Comparison of ENCODE assay signal across 12 mouse cellular contexts in the genomic region with DNA sequence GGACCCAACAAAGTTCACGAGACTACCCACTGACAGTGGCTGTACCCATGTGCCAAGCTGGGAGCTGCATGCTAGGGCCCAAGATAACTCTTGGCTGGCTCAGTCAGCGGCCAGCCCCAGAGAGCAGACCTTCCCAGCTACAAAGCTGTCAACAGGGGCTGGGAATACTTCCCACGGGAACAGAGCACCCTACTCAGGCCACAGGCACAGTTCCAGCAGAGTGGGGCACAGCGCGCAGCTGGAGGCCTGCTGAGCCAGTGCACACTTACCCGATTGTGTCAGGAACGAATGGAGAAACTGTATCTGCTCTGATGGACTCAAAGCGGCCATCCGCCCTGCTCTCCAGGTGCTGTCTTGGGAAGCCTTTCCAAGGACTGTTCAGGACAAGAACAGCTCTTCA.
DNase-seq lines count a peak whose midpoint lies in the region; ATAC-seq lines count a peak whose summit lies in the region.
"Had no signal": no experiment of that assay in that cellular context is flagged by ENCODE, and none has a peak within 500 bp of the region (broad histone marks: within the 10 kb centered on the region; RNA-seq: fewer than 3 reads in every experiment).

No protein-coding gene starts in this region.

- H3K27ac ChIP-seq in midbrain, embryonic 16.5 days (ENCODE audit: low read length) = no peak overlapping the region
- H3K27ac ChIP-seq in midbrain, embryonic 11.5 days (ENCODE audit: low read depth, low read length) = no peak overlapping the region
- H3K27ac ChIP-seq in heart, embryonic 15.5 days = peak overlapping the region; percentile 62
- H3K27ac ChIP-seq in forebrain, embryonic 12.5 days = no peak overlapping the region
- H3K27ac ChIP-seq: embryonic facial prominence, embryonic 12.5 days; liver, embryonic 12.5 days had no signal

- H3K9ac ChIP-seq in midbrain, embryonic 16.5 days (ENCODE audit: low read depth, low read length) = no peak overlapping the region
- H3K9ac ChIP-seq in midbrain, embryonic 11.5 days (ENCODE audit: low read length) = no peak overlapping the region
- no peak overlapping the region for H3K9ac ChIP-seq in heart, embryonic 15.5 days
- no peak overlapping the region for H3K9ac ChIP-seq in forebrain, embryonic 12.5 days
- H3K9ac ChIP-seq: embryonic facial prominence, embryonic 12.5 days; liver, embryonic 12.5 days had no signal

- WGBS in midbrain, embryonic 16.5 days = 86% methylated on average over 9 of the region's 9 CpGs
- 84% methylated on average over 9 of the region's 9 CpGs for WGBS in midbrain, embryonic 11.5 days
- WGBS in heart, embryonic 15.5 days = 58% methylated on average over 9 of the region's 9 CpGs
- WGBS in forebrain, embryonic 12.5 days = 89% methylated on average over 9 of the region's 9 CpGs

- no peak overlapping the region for H3K4me3 ChIP-seq in midbrain, embryonic 16.5 days (ENCODE audit: low read depth, low read length)
- H3K4me3 ChIP-seq in midbrain, embryonic 11.5 days (ENCODE audit: low read depth, low read length) = no peak overlapping the region
- no peak overlapping the region for H3K4me3 ChIP-seq in heart, embryonic 15.5 days
- no peak overlapping the region for H3K4me3 ChIP-seq in forebrain, embryonic 12.5 days (replicated peaks)
- H3K4me3 ChIP-seq: embryonic facial prominence, embryonic 12.5 days; liver, embryonic 12.5 days had no signal

- ATAC-seq in midbrain, embryonic 16.5 days = peak; percentile 61; the same call in 1 of the 2 replicates
- ATAC-seq in midbrain, embryonic 11.5 days (ENCODE audit: low FRiP score) = no peak
- peak; percentile 72 for ATAC-seq in heart, embryonic 15.5 days (replicated peaks; ENCODE audit: insufficient number of reproducible peaks, insufficient read depth, low FRiP score, low read depth)
- no peak for ATAC-seq in forebrain, embryonic 12.5 days (ENCODE audit: low FRiP score)
- ATAC-seq: liver, embryonic 12.5 days had no signal

- no peaks in the 10 kb centered on the region for H3K9me3 ChIP-seq in midbrain, embryonic 16.5 days (replicated peaks; ENCODE audit: control insufficient read depth, low read length, poor library complexity, severe bottlenecking)
- H3K9me3 ChIP-seq in midbrain, embryonic 11.5 days (ENCODE audit: control insufficient read depth, low read length) = no peaks in the 10 kb centered on the region; the same call in 1 of the 2 replicates
- H3K9me3 ChIP-seq in heart, embryonic 15.5 days (replicated peaks) = no peaks in the 10 kb centered on the region
- no peaks in the 10 kb centered on the region for H3K9me3 ChIP-seq in forebrain, embryonic 12.5 days
- H3K9me3 ChIP-seq: embryonic facial prominence, embryonic 12.5 days; liver, embryonic 12.5 days had no signal

- H3K27me3 ChIP-seq in midbrain, embryonic 16.5 days (ENCODE audit: control insufficient read depth, insufficient read depth, low read depth, low read length) = no peaks in the 10 kb centered on the region
- no peaks in the 10 kb centered on the region for H3K27me3 ChIP-seq in midbrain, embryonic 11.5 days (ENCODE audit: control insufficient read depth, insufficient read depth, low read length)
- no peaks in the 10 kb centered on the region for H3K27me3 ChIP-seq in heart, embryonic 15.5 days
- H3K27me3 ChIP-seq in forebrain, embryonic 12.5 days = no peaks in the 10 kb centered on the region
- H3K27me3 ChIP-seq: embryonic facial prominence, embryonic 12.5 days; liver, embryonic 12.5 days had no signal

- no peak overlapping the region for H3K4me2 ChIP-seq in midbrain, embryonic 16.5 days (ENCODE audit: low read length)
- H3K4me2 ChIP-seq in midbrain, embryonic 11.5 days = no peak overlapping the region
- no peak overlapping the region for H3K4me2 ChIP-seq in heart, embryonic 15.5 days
- H3K4me2 ChIP-seq in forebrain, embryonic 12.5 days = no peak overlapping the region
- H3K4me2 ChIP-seq: embryonic facial prominence, embryonic 12.5 days; liver, embryonic 12.5 days had no signal

- no peaks in the 10 kb centered on the region for H3K36me3 ChIP-seq in midbrain, embryonic 16.5 days (ENCODE audit: control insufficient read depth, insufficient read depth, low read length)
- H3K36me3 ChIP-seq in midbrain, embryonic 11.5 days (ENCODE audit: control insufficient read depth, insufficient read depth, low read length) = no peaks in the 10 kb centered on the region
- no peaks in the 10 kb centered on the region for H3K36me3 ChIP-seq in heart, embryonic 15.5 days
- H3K36me3 ChIP-seq in forebrain, embryonic 12.5 days (replicated peaks) = no peaks in the 10 kb centered on the region
- H3K36me3 ChIP-seq: embryonic facial prominence, embryonic 12.5 days; liver, embryonic 12.5 days had no signal

- H3K4me1 ChIP-seq in midbrain, embryonic 16.5 days (ENCODE audit: control insufficient read depth, insufficient read depth, low read length) = no peaks in the 10 kb centered on the region
- 0 out of 2 replicates have a peak, but pooled peaks cover 3% of the 10 kb centered on the region for H3K4me1 ChIP-seq in midbrain, embryonic 11.5 days (ENCODE audit: control insufficient read depth, insufficient read depth, low read length)
- peaks cover 10% of the 10 kb centered on the region for H3K4me1 ChIP-seq in heart, embryonic 15.5 days (replicated peaks)
- 0 out of 2 replicates have a peak, but pooled peaks cover under 1% of the 10 kb centered on the region for H3K4me1 ChIP-seq in forebrain, embryonic 12.5 days
- H3K4me1 ChIP-seq: embryonic facial prominence, embryonic 12.5 days; liver, embryonic 12.5 days had no signal

- no peak for DNase-seq in midbrain, embryonic 11.5 days (ENCODE audit: low spot score, missing footprints)
- DNase-seq in layer of hippocampus, postnatal 14 days (ENCODE audit: low spot score in 2 of 2) = peak; percentile 64 to 65
- DNase-seq in right cerebral cortex, postnatal 36 days (ENCODE audit: low spot score in 2 of 2) = peak; percentile 22 to 34
- no peak for DNase-seq in T-cell, adult 2 months (ENCODE audit: low spot score)
- DNase-seq in ovary, adult 18-20 months (ENCODE audit: low spot score) = no peak
- DNase-seq: gastrocnemius, postnatal 25 days; kidney, postnatal 36 days had no signal

Comparison
In these comparisons a context has a peak if more than half of its experiments do, and no peak if none do; other contexts are left out.
1. ATAC-seq: peak in midbrain, embryonic 16.5 days (single experiment) and heart, embryonic 15.5 days (single experiment); none in midbrain, embryonic 11.5 days (single experiment) and forebrain, embryonic 12.5 days (single experiment).
2. DNase-seq: peak in layer of hippocampus, postnatal 14 days (2 of 2) and right cerebral cortex, postnatal 36 days (2 of 2); none in midbrain, embryonic 11.5 days (single experiment), T-cell, adult 2 months (single experiment) and ovary, adult 18-20 months (single experiment).